Mouse (Mus musculus): ENCODE data around the gene Gna12. TPM values are rescaled to one million over a fixed set of nuclear protein-coding genes. Genes with fewer than 3 reads are reported as not detected.

The Gna12 gene
- total and polyA plus RNA-seq, 3 experiments: 46.0 to 55.2 TPM; not detected in 1

DNA sequence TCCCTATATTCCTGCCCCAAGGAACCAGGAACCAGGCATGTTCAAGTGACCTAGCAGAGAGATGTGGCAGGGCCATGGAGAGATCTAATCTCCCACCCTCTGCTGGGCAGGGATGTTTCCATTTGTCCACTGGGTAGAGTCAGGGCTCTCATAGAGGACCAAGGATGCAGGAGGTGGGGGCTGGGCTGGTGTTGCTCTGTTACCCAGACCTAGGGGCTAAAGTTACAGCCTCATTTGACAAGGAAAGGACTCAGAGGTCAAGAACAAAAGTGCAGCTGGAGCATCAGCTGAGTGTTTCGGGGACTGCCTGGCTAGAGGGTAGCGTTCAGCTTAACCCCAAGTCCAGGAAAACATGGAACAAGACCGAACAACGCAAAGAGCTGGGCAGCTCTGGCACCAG lies 9.7 kb downstream of the Gna12 start:
- no peak for DNase-seq (ENCODE audit: low read depth, low spot score)
- no peak for TF ChIP-seq GATA1 (IDR thresholded peaks at IDR 0.05; ENCODE audit: low read depth, low read length)
- no peak for TF ChIP-seq ELF1 (IDR thresholded peaks at IDR 0.05; ENCODE audit: low read depth, low read length)
- TF ChIP-seq MXI1 (IDR thresholded peaks at IDR 0.05; ENCODE audit: low read depth, low read length): no peak
- no peak for TF ChIP-seq ZNF384 (IDR thresholded peaks at IDR 0.05; ENCODE audit: low read depth, low read length)
- no peak for TF ChIP-seq MYC (IDR thresholded peaks at IDR 0.05; ENCODE audit: low read depth, low read length)
- TF ChIP-seq USF1 (IDR thresholded peaks at IDR 0.05; ENCODE audit: low read depth, low read length): no peak
- no peak for TF ChIP-seq TBP (IDR thresholded peaks at IDR 0.05; ENCODE audit: low read depth, low read length)
- no peak for TF ChIP-seq CTCF (IDR thresholded peaks at IDR 0.05 in 2 of 3, conservative IDR thresholded peaks at IDR 0.05 in 1 of 3; ENCODE audit: control insufficient read depth in 1 of 3, insufficient read depth in 1 of 3, low read depth in 2 of 3, low read length in 3 of 3, poor library complexity in 1 of 3, severe bottlenecking in 1 of 3)
- no peak for TF ChIP-seq KAT2A (conservative IDR thresholded peaks at IDR 0.05; ENCODE audit: low read depth, low read length)
- TF ChIP-seq ZC3H11A (IDR thresholded peaks at IDR 0.05; ENCODE audit: low read depth, low read length): no peak
- no peak for TF ChIP-seq SMC3 (IDR thresholded peaks at IDR 0.05; ENCODE audit: low read depth, low read length)
- no peak for TF ChIP-seq POLR2AphosphoS5 (IDR thresholded peaks at IDR 0.05; ENCODE audit: borderline replicate concordance, low read depth, low read length)
- TF ChIP-seq RAD21 (IDR thresholded peaks at IDR 0.05; ENCODE audit: low read depth, low read length): no peak
- TF ChIP-seq UBTF (IDR thresholded peaks at IDR 0.05; ENCODE audit: borderline replicate concordance, insufficient read depth, low read depth, low read length): no peak
- no peak for TF ChIP-seq EP300 (IDR thresholded peaks at IDR 0.05; ENCODE audit: low read depth in 1 of 2, low read length in 2 of 2)
- peaks cover 16 to 27% of the 10 kb centered on the region in 2 experiments for H3K4me1 ChIP-seq (ENCODE audit: control insufficient read depth in 1 of 2, insufficient read depth in 2 of 2, low read length in 2 of 2)
- no peaks in the 10 kb centered on the region for H3K9me3 ChIP-seq (replicated peaks; ENCODE audit: insufficient read depth, low read length)
- no peak overlapping the region for H3K4me3 ChIP-seq (ENCODE audit: control insufficient read depth in 1 of 2, insufficient read depth in 1 of 2, low read depth in 2 of 2, low read length in 2 of 2)
- no peaks in the 10 kb centered on the region for H3K27me3 ChIP-seq (ENCODE audit: control insufficient read depth in 1 of 2, insufficient read depth in 2 of 2, low read length in 2 of 2)
- peaks cover 0 to 25% of the 10 kb centered on the region in 2 experiments; a peak in 2 of 4 replicates for H3K36me3 ChIP-seq (ENCODE audit: control insufficient read depth in 1 of 2, insufficient read depth in 2 of 2, low read length in 2 of 2)
- H3K79me2 ChIP-seq (ENCODE audit: control insufficient read depth, insufficient read depth, low read length, poor library complexity): peaks cover 16% of the 10 kb centered on the region
- H3K27ac ChIP-seq (ENCODE audit: control insufficient read depth, low read depth, low read length): no peak overlapping the region
- H3K9ac ChIP-seq (ENCODE audit: control insufficient read depth, low read depth, low read length, poor library complexity, severe bottlenecking): no peak overlapping the region

DNA sequence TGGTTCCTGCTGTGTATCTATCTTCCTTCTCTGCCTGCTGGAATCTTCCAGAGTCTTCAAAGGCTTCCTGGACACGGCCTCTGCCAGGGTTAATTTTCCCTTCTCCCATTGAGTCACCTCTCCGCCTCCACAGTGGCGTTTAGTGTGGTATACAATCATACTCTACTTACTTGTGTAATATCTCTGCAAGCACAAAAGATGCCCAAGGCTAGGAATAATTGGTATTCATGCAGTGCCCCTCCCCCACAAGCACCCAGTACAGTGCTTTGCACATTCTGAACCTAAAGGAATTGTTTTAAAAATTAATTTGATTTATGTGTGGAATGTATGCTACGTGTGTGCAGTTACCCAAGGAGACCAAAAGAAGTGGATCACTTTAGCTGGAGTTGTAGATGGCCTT lies 10.6 kb downstream of the Gna12 start:
- H3K4me3 ChIP-seq (ENCODE audit: control insufficient read depth in 1 of 2, insufficient read depth in 1 of 2, low read depth in 2 of 2, low read length in 2 of 2): no peak overlapping the region
- peaks cover 0 to 29% of the 10 kb centered on the region in 2 experiments; a peak in 2 of 4 replicates for H3K36me3 ChIP-seq (ENCODE audit: control insufficient read depth in 1 of 2, insufficient read depth in 2 of 2, low read length in 2 of 2)
- H3K9ac ChIP-seq (ENCODE audit: control insufficient read depth, low read depth, low read length, poor library complexity, severe bottlenecking): no peak overlapping the region
- no peaks in the 10 kb centered on the region for H3K9me3 ChIP-seq (replicated peaks; ENCODE audit: insufficient read depth, low read length)
- no peak for DNase-seq (ENCODE audit: low read depth, low spot score)
- peaks cover 18 to 32% of the 10 kb centered on the region in 2 experiments for H3K4me1 ChIP-seq (ENCODE audit: control insufficient read depth in 1 of 2, insufficient read depth in 2 of 2, low read length in 2 of 2)
- TF ChIP-seq ETS1 (IDR thresholded peaks at IDR 0.05; ENCODE audit: low read depth, low read length) (no peak), HCFC1 (IDR thresholded peaks at IDR 0.05; ENCODE audit: low read depth, low read length) (no peak), NELFE (IDR thresholded peaks at IDR 0.05; ENCODE audit: low read depth, low read length) (no peak)
- no peak overlapping the region for H3K27ac ChIP-seq (ENCODE audit: control insufficient read depth, low read depth, low read length)
- H3K79me2 ChIP-seq (ENCODE audit: control insufficient read depth, insufficient read depth, low read length, poor library complexity): peaks cover 17% of the 10 kb centered on the region
- no peaks in the 10 kb centered on the region for H3K27me3 ChIP-seq (ENCODE audit: control insufficient read depth in 1 of 2, insufficient read depth in 2 of 2, low read length in 2 of 2)

Data from MEL (cell line).